Mouse (Mus musculus): ENCODE data around the gene Gm42669. TPM values are rescaled to one million over a fixed set of nuclear protein-coding genes. Genes with fewer than 3 reads are reported as not detected.

The Gm42669 gene
- 0.32 TPM for polyA plus RNA-seq (2021)

- DNase-seq (ENCODE audit: low read depth, low spot score): no peak
These were observed at the start of gene Gm42669 for GRCm38 (mm10) chr5:107507321-107507720. Gene Gm42669, plus strand, starts transcription at chr5:107507621.

DNA sequence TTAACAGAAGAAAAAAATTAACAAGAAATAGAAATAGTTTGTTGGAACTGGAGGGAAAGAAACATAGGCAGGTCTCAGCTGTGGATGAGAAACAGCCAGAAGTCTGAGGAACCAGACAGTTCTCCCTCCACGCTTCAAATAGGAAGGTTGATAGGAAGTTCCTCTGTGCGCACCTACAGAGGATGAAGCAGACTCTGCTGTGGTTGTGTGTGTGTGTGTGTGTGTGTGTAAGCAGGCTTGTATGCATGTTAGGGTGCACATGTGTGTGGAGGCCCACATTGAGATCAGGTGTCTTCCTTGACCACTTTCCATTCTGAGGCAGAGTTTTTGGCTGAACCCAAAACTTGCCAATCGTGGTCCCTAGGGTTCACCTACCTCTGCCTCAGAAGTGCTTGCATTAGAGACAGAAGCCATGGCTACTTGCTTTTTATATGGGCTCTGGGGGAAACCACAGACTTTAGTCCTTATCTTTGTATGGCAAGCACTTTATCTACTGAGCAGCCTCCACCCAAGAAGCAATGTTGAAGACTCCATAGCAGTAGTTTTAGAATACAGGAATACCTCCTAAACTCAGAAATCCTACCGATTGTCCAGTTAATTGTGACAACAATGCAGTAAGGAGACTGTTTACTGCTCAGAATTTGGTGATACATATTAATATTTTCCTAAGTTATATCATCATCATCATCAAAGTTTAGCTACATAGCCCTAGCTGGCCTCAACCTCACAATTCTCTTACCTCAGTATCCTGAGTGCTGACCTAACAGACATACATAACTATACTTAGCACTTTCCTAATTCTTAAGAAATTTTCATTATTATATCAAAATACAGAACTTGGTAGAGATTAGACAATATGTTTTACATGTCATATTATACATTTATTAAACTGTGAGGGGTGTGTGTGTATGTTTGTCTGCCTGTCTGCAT, 45.0 kb upstream of the Gm42669 start:
- ATAC-seq (no peak), DNase-seq (ENCODE audit: low read depth, low spot score) (no peak)
- TF ChIP-seq CTCF (IDR thresholded peaks at IDR 0.05): no peak
- ChIA-PET CTCF (interaction anchor here (1.2 kb wide), 1 partner anchor 30 kb away, joined by 3 read pairs; no protein-coding TSS in a partner anchor), POLR2A (no interaction called here)
- in situ Hi-C loops (cut with MboI; ENCODE audit: low pct_unique_long_range_greater_than_20kb): no loop called here
- H3K27me3 ChIP-seq: no peaks in the 10 kb centered on the region

More at GRCm38 (mm10) chr5:107507321-107507720, at the start of gene Gm42669:
- no peak for TF ChIP-seq CTCF (IDR thresholded peaks at IDR 0.05)
- H3K27me3 ChIP-seq: no peaks in the 10 kb centered on the region
- no peak for ATAC-seq
- in situ Hi-C loops (cut with MboI; ENCODE audit: low pct_unique_long_range_greater_than_20kb): loop anchor here (25.0 kb wide), 1 partner anchor 520 kb away; no protein-coding TSS in a partner anchor
- POLR2A ChIA-PET: no interaction called here
- CTCF ChIA-PET: interaction anchor here (0.9 to 1.7 kb wide), 2 partner anchors 9 to 10 kb away, joined by 3 to 4 read pairs; no protein-coding TSS in a partner anchor

- TF ChIP-seq CTCF (IDR thresholded peaks at IDR 0.05): no peak
- ATAC-seq (no peak), DNase-seq (ENCODE audit: low read depth, low spot score) (no peak)
These were observed 40.9 kb upstream of the Gm42669 start for GRCm38 (mm10) chr5:107466501-107466900.

GRCm38 (mm10) chr5:107467098-107467497, 40.3 kb upstream of the Gm42669 start:
- in situ Hi-C loops (cut with MboI; ENCODE audit: low pct_unique_long_range_greater_than_20kb): no loop called here
- no peaks in the 10 kb centered on the region for H3K27me3 ChIP-seq
- TF ChIP-seq CTCF (IDR thresholded peaks at IDR 0.05): no peak
- ChIA-PET CTCF (interaction anchor here (1.4 kb wide), 1 partner anchor 27 kb away, joined by 4 read pairs; no protein-coding TSS in a partner anchor), POLR2A (interaction anchor here (2.1 kb wide), 1 partner anchor 18 kb away, joined by 5 read pairs; no protein-coding TSS in a partner anchor)
- ATAC-seq: peak; percentile 46
- DNase-seq (ENCODE audit: low read depth, low spot score): no peak

More at GRCm38 (mm10) chr5:107466501-107466900, 40.9 kb upstream of the Gm42669 start:
- in situ Hi-C loops (cut with MboI; ENCODE audit: low pct_unique_long_range_greater_than_20kb): no loop called here
- H3K27me3 ChIP-seq: no peaks in the 10 kb centered on the region
- ChIA-PET CTCF (interaction anchor here (0.8 to 1.4 kb wide), 2 partner anchors 8 to 26 kb away, joined by 3 to 4 read pairs; no protein-coding TSS in a partner anchor), POLR2A (interaction anchor here (2.1 kb wide), 1 partner anchor 17 kb away, joined by 5 read pairs; no protein-coding TSS in a partner anchor)

DNA sequence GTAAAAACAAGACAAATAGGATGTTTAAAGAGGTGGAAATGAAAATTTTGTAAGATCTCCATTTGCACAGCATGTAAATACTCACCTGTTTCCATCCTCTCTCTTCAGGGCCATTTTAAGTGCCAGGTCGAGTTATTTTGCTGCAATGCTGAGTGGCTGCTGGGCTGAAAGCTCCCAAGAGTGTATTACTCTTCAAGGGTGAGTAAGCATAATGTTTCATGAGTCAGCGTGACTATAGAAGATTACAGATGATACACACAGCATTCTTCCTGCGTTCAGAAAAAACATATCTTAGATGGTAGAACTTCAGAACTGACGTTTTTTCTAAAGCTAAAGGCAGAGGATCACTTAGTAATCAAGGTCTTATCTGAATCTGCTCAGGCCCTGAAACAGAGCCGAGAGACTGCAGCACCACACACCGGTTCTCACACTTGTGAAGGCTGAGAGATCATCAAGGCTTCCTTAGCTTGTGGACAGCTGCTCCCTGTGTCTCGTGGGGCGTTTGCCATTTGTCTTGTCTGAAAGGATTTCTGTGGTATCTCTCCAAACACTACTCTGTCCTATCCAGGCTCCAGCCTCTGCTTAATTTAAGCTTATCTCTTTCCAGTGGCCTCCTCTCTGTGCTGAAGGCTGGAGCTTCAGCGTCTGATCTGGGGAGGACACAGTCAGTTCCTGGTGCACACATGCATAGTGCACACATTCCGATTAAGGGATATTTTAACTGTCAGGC, 36.7 kb upstream of the Gm42669 start:
- POLR2A ChIA-PET: no interaction called here
- DNase-seq (ENCODE audit: low read depth, low spot score) (peak; percentile 24), ATAC-seq (peak; percentile 93)
- no peak for TF ChIP-seq CTCF (IDR thresholded peaks at IDR 0.05)
- CTCF ChIA-PET: interaction anchor here (0.8 to 1.9 kb wide), 6 partner anchors 12 to 48 kb away, joined by 3 to 7 read pairs (median 3); no protein-coding TSS in a partner anchor
- in situ Hi-C loops (cut with MboI; ENCODE audit: low pct_unique_long_range_greater_than_20kb): no loop called here
- H3K27me3 ChIP-seq: no peaks in the 10 kb centered on the region

GRCm38 (mm10) chr5:107480194-107480593, 27.2 kb upstream of the Gm42669 start:
- H3K27me3 ChIP-seq: no peaks in the 10 kb centered on the region
- in situ Hi-C loops (cut with MboI; ENCODE audit: low pct_unique_long_range_greater_than_20kb): no loop called here
- DNase-seq (ENCODE audit: low read depth, low spot score): no peak
- ChIA-PET CTCF (no interaction called here), POLR2A (no interaction called here)
- ATAC-seq: no peak
- TF ChIP-seq CTCF (IDR thresholded peaks at IDR 0.05): no peak

DNA sequence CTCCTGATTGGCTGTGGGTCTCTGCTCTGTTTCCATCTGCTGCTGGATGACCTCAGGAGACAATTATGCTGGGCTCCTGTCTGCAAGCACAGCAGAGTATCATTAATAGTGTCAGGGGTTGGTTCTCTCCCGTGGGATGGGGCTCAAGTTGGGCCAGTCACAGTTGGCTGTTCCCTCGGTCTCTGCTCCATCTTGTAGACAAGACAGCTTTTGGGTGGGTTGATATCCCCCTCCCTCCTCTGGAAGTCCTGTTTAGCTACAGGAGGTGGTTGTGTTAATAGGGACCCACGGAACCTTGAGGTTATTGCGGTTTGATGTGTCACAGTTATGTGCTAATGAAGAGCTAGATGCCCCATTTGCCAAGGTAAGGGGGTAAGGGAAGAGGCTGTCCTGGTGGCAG, 18.4 kb upstream of the Gm42669 start:
- no peaks in the 10 kb centered on the region for H3K27me3 ChIP-seq
- POLR2A ChIA-PET: no interaction called here
- no peak for TF ChIP-seq CTCF (IDR thresholded peaks at IDR 0.05)
- DNase-seq (ENCODE audit: low read depth, low spot score) (no peak), ATAC-seq (no peak)
- in situ Hi-C loops (cut with MboI; ENCODE audit: low pct_unique_long_range_greater_than_20kb): no loop called here
- CTCF ChIA-PET: interaction anchor here (2.6 kb wide), 1 partner anchor 11 kb away, joined by 11 read pairs; no protein-coding TSS in a partner anchor

DNA sequence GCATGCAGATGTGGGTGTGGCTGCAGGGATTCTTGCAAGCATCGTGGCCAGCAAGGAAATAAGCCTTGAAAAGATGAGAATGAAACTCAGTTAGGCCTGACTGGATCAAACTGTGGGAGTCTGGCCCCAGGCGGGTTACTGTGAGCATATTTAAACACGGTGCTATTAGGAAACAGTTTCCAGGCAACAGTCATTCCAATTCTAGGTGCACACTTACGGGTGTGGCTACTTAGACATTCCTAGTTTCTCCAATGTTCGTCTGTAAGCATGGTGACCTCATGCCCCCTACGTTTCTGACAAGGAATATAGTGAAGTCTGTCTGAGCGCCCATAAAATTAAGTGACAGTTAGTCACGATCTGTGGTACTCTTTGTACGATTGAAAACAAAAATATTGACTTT, 16.4 kb upstream of the Gm42669 start:
- ChIA-PET CTCF (no interaction called here), POLR2A (no interaction called here)
- H3K27me3 ChIP-seq: no peaks in the 10 kb centered on the region
- ATAC-seq (no peak), DNase-seq (ENCODE audit: low read depth, low spot score) (no peak)
- in situ Hi-C loops (cut with MboI; ENCODE audit: low pct_unique_long_range_greater_than_20kb): no loop called here
- TF ChIP-seq CTCF (IDR thresholded peaks at IDR 0.05): no peak

DNA sequence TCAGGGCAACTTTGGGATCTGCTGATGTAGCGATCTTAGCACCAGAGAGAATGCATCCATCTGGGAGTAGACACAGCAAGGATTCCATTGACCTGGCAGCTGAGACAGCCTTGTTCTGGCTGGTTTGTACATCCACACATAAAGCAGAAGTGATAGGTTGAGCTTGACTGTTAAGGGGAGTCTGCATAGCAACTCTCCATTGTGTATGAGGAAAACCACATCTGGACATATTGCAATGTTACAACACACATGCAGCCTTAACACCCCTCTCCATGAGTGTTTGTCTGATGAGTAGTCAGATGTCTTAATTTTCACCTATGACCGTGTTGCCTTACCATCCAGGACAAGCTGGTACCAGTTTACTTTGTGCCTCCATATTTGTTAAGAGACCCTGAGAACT, 14.9 kb upstream of the Gm42669 start:
- ChIA-PET CTCF (interaction anchor here (1.2 to 1.3 kb wide), 2 partner anchors 16 to 31 kb away, joined by 3 to 4 read pairs; no protein-coding TSS in a partner anchor), POLR2A (interaction anchor here (0.9 kb wide), 1 partner anchor 18 kb away, joined by 5 read pairs; no protein-coding TSS in a partner anchor)
- DNase-seq (ENCODE audit: low read depth, low spot score): no peak
- in situ Hi-C loops (cut with MboI; ENCODE audit: low pct_unique_long_range_greater_than_20kb): no loop called here
- H3K27me3 ChIP-seq: no peaks in the 10 kb centered on the region
- no peak for ATAC-seq
- no peak for TF ChIP-seq CTCF (IDR thresholded peaks at IDR 0.05)

GRCm38 (mm10) chr5:107494759-107495158, 12.7 kb upstream of the Gm42669 start:
- TF ChIP-seq CTCF (IDR thresholded peaks at IDR 0.05): peak; percentile 48
- ChIA-PET CTCF (interaction anchor here (1.8 kb wide), 1 partner anchor 19 kb away, joined by 6 read pairs; no protein-coding TSS in a partner anchor), POLR2A (no interaction called here)
- no peaks in the 10 kb centered on the region for H3K27me3 ChIP-seq
- DNase-seq (ENCODE audit: low read depth, low spot score): no peak
- no peak for ATAC-seq
- in situ Hi-C loops (cut with MboI; ENCODE audit: low pct_unique_long_range_greater_than_20kb): no loop called here

Measured in Patski (cell line).